Mouse (Mus musculus) testis, adult 2 months (tissue): ENCODE measurements around the gene Usp10.

Experiments
- CTCF ChIP-seq: fragments of 200-500 bp; IDR thresholded peaks from 2 replicates; pipeline ENCODE4 v1.5.1; 2012; ENCODE audit warnings: low read depth, mild to moderate bottlenecking, inconsistent platforms, low read length, moderate library complexity; ENCODE audit not compliant: control insufficient read depth, insufficient read depth, insufficient replicate concordance
- POLR2A ChIP-seq: fragments of 200-500 bp; IDR thresholded peaks from 2 replicates; pipeline ENCODE4 v1.6.1; 2012; ENCODE audit warnings: low read depth, mild to moderate bottlenecking, inconsistent platforms, low read length, moderate library complexity; ENCODE audit not compliant: control insufficient read depth

DNA sequence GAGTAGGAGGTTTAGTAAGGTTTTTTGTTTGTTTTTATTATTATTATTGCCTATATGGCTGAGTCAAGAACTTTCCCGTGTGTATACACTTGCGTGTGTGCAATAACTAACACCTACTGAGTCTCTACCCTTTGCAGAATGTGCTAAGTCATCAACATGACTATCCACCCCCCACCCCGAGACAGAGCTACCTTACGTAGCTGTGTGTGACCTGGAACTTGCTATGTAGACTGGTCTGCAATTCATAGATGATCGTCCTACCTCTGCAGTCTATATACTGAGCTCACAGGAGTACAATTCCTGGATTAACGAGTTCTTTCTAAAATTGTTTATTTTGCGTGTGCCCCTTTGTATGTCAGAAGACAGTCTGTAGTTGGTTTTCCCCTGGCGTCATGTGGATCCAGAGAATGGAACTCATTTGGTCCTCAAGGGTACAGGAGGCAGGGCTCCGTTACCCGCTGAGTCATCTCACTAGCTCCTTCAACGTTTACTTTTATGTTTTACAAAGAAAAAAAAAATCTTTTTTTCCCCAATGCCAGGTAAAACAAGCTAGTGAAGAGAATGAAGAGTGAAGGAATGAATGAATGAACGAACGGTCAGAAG is at the start of gene Usp10:
- TF ChIP-seq POLR2A (no peak), CTCF (no peak)
